Mouse (Mus musculus) cerebral cortex, adult 2 months (tissue): Measurements from ENCODE around the gene AC161166.1.

ENCODE experiments used
- WGBS: fragments of 180-500 bp; shearing (Covaris S2); methylation state at CpG from one replicate; pipeline ENCODE4 v1.1.7; 2018; 5-methylcytosine and 5-hydroxymethylcytosine counted together

AC161166.1 gene

GRCm38 (mm10) chr7:24512355-24512754 lies at the start of gene AC161166.1:
Gene AC161166.1, minus strand, starts transcription at chr7:24512455.
- 83% methylated on average over 7 of the region's 7 CpGs for WGBS

GRCm38 (mm10) chr7:24561450-24561849 lies 49.2 kb upstream of the AC161166.1 start:
- WGBS, result 93% methylated on average over 4 of the region's 4 CpGs

- 94% methylated on average over 10 of the region's 10 CpGs for whole genome bisulfite sequencing
Observed at GRCm38 (mm10) chr7:24555786-24556185, 43.5 kb upstream of the AC161166.1 start.

GRCm38 (mm10) chr7:24551985-24552759 lies 39.9 kb upstream of the AC161166.1 start:
- WGBS, result 86% methylated on average over 12 of the region's 12 CpGs

- WGBS, result 15% methylated on average over 13 of the region's 13 CpGs
Observed at GRCm38 (mm10) chr7:24547534-24548036, 35.3 kb upstream of the AC161166.1 start.

- WGBS, result under 1% methylated on average over 57 of the region's 57 CpGs
Observed at GRCm38 (mm10) chr7:24546634-24547389, 34.6 kb upstream of the AC161166.1 start.

GRCm38 (mm10) chr7:24546068-24546614 lies 33.9 kb upstream of the AC161166.1 start, which contains the start of the genes Pinlyp and Xrcc1:
Gene Pinlyp, minus strand, starts transcription at chr7:24546118.
Gene Xrcc1, plus strand, starts transcription at chr7:24546289.
- 45% methylated on average over 13 of the region's 13 CpGs for WGBS

- 87% methylated on average over 2 of the region's 2 CpGs for WGBS
Observed at GRCm38 (mm10) chr7:24544506-24544905, 32.3 kb upstream of the AC161166.1 start.

GRCm38 (mm10) chr7:24539686-24540085 lies 27.4 kb upstream of the AC161166.1 start:
- WGBS, result 90% methylated on average over 4 of the region's 4 CpGs

GRCm38 (mm10) chr7:24538701-24539100 lies 26.4 kb upstream of the AC161166.1 start:
- WGBS, result 73% methylated on average over 5 of the region's 5 CpGs

GRCm38 (mm10) chr7:24538154-24538553 lies 25.9 kb upstream of the AC161166.1 start:
- 28% methylated on average over 5 of the region's 5 CpGs for WGBS

GRCm38 (mm10) chr7:24537591-24537990 lies 25.3 kb upstream of the AC161166.1 start:
- 58% methylated on average over 5 of the region's 5 CpGs for WGBS

GRCm38 (mm10) chr7:24537081-24537480 lies 24.8 kb upstream of the AC161166.1 start:
- 79% methylated on average over 4 of the region's 4 CpGs for WGBS

- 55% methylated on average over 19 of the region's 19 CpGs for WGBS
Observed at GRCm38 (mm10) chr7:24534301-24534700, 22.0 kb upstream of the AC161166.1 start.

GRCm38 (mm10) chr7:24533806-24534205 lies 21.6 kb upstream of the AC161166.1 start:
- WGBS, result 41% methylated on average over 42 of the region's 42 CpGs

GRCm38 (mm10) chr7:24533031-24533571 lies 20.8 kb upstream of the AC161166.1 start:
- 79% methylated on average over 28 of the region's 28 CpGs for WGBS

GRCm38 (mm10) chr7:24531211-24531971 lies 19.1 kb upstream of the AC161166.1 start:
- under 1% methylated on average over 43 of the region's 43 CpGs for WGBS

- under 1% methylated on average over 44 of the region's 44 CpGs for WGBS
Observed at GRCm38 (mm10) chr7:24530062-24530931, 18.0 kb upstream of the AC161166.1 start, which contains the start of gene Irgq. Gene Irgq, plus strand, starts transcription at chr7:24530689.

- WGBS, result 56% methylated on average over 11 of the region's 11 CpGs
Observed at GRCm38 (mm10) chr7:24529580-24529979, 17.3 kb upstream of the AC161166.1 start.

- WGBS, result 90% methylated on average over 11 of the region's 11 CpGs
Observed at GRCm38 (mm10) chr7:24528861-24529260, 16.6 kb upstream of the AC161166.1 start.
